Mouse (Mus musculus) midbrain, embryonic 16.5 days (tissue): ENCODE results near the gene Msi2. TPM values are rescaled to one million over a fixed set of nuclear protein-coding genes. Genes with fewer than 3 reads are reported as not detected.

Source experiments
- ATAC-seq: fragments of 200-750 bp; cut with Nextera tagmentation; 2 replicates; pipeline ENCODE4 v1.8.0; 2017; ENCODE audit warnings: moderate TSS enrichment
- H3K27ac ChIP-seq: fragments of 300-500 bp; sonication (generic); 2 replicates; pipeline ENCODE4 v1.5.1; 2014; ENCODE audit warnings: mild to moderate bottlenecking, low read length, mixed read lengths
- H3K27me3 ChIP-seq: fragments of 300-500 bp; sonication (generic); 2 replicates; pipeline ENCODE4 v1.6.1; 2014; ENCODE audit warnings: low read depth, low read length, mixed read lengths; ENCODE audit not compliant: control insufficient read depth, insufficient read depth
- H3K36me3 ChIP-seq: fragments of 300-500 bp; sonication (generic); 2 replicates; pipeline ENCODE4 v1.6.1; 2014; ENCODE audit warnings: mild to moderate bottlenecking, low read length, moderate library complexity, mixed read lengths; ENCODE audit not compliant: control insufficient read depth, insufficient read depth
- H3K4me1 ChIP-seq: fragments of 300-500 bp; sonication (generic); 2 replicates; pipeline ENCODE4 v1.6.1; 2014; ENCODE audit warnings: mild to moderate bottlenecking, low read length, mixed read lengths; ENCODE audit not compliant: control insufficient read depth, insufficient read depth
- H3K4me2 ChIP-seq: fragments of 300-500 bp; sonication (generic); 2 replicates; pipeline ENCODE4 v1.6.1; 2014; ENCODE audit warnings: mild to moderate bottlenecking, low read length, mixed read lengths
- H3K4me3 ChIP-seq: fragments of 300-500 bp; sonication (generic); 2 replicates; pipeline ENCODE4 v1.5.1; 2014; ENCODE audit warnings: low read depth, mild to moderate bottlenecking, low read length, moderate library complexity, mixed read lengths
- H3K9ac ChIP-seq: fragments of 300-500 bp; sonication (generic); 2 replicates; pipeline ENCODE4 v1.6.1; 2014; ENCODE audit warnings: low read depth, low read length, mixed read lengths
- H3K9me3 ChIP-seq: fragments of 300-500 bp; sonication (generic); replicated peaks from 2 replicates; pipeline ENCODE4 v1.6.1; 2014; ENCODE audit warnings: mild to moderate bottlenecking, low read length, mixed read lengths; ENCODE audit not compliant: control insufficient read depth, poor library complexity, severe bottlenecking
- WGBS: fragments of 180-500 bp; shearing (Covaris S2); extraction: QIAGEN DNeasy Blood & Tissue Kit; methylation state at CpG from one replicate; pipeline ENCODE4 v1.1.7; 2014; 5-methylcytosine and 5-hydroxymethylcytosine counted together
- polyA plus RNA-seq: library from polyadenylated mRNA; unstranded; fragments of >200 nt; fragmentation: Nextera tagmentation; extraction: Ambion mirVana; gene quantifications from 2 replicates; pipeline ENCODE4 v1.2.1, GENCODE M21; 2015

The Msi2 gene
- polyA plus RNA-seq, 1 experiment from 2014 or later, result 29.4 TPM

DNA sequence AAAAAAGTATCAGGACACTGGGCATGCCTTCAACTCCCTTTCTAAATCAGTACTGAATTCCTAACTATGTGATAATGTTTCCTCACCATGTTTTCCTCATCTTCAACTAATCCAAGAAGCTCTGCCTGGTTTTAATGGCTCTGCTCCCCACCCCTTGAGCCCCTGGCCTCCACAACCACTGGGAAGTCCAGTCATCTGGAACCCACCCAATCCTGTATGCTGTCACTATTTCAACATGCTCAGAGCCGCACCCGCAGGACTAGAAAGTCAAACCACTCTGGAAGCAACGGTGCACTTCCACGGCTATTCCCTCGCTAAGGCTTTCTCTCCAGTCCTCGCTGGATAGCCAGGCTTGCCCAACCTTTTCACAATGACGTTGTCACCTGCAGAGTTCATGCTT, 106.2 kb downstream of the Msi2 start:
- peaks cover 12% of the 10 kb centered on the region; the same call in 1 of the 2 replicates for H3K4me1 ChIP-seq
- no peaks in the 10 kb centered on the region for H3K27me3 ChIP-seq
- H3K27ac ChIP-seq, result no peak overlapping the region
- H3K36me3 ChIP-seq, result no peaks in the 10 kb centered on the region
- 95% methylated on average over 7 of the region's 7 CpGs for WGBS
- no peak overlapping the region for H3K4me2 ChIP-seq
- no peaks in the 10 kb centered on the region for H3K9me3 ChIP-seq
- H3K9ac ChIP-seq, result no peak overlapping the region
- H3K4me3 ChIP-seq, result no peak overlapping the region
- no peak for ATAC-seq

GRCm38 (mm10) chr11:88610809-88611208, 107.5 kb downstream of the Msi2 start:
- Histone ChIP-seq H3K4me3 (no peak overlapping the region), H3K36me3 (no peaks in the 10 kb centered on the region), H3K27me3 (no peaks in the 10 kb centered on the region), H3K9ac (no peak overlapping the region), H3K4me1 (peaks cover 12% of the 10 kb centered on the region; the same call in 1 of the 2 replicates), H3K27ac (no peak overlapping the region), H3K9me3 (no peaks in the 10 kb centered on the region), H3K4me2 (no peak overlapping the region)
- 88% methylated on average over 6 of the region's 6 CpGs for WGBS
- ATAC-seq, result no peak

GRCm38 (mm10) chr11:88610112-88610511, 108.2 kb downstream of the Msi2 start:
- 91% methylated on average over 1 of the region's 1 CpGs for WGBS
- Histone ChIP-seq H3K4me3 (no peak overlapping the region), H3K36me3 (no peaks in the 10 kb centered on the region), H3K9me3 (no peaks in the 10 kb centered on the region), H3K4me1 (peaks cover 12% of the 10 kb centered on the region; the same call in 1 of the 2 replicates), H3K27ac (no peak overlapping the region), H3K27me3 (no peaks in the 10 kb centered on the region), H3K9ac (no peak overlapping the region), H3K4me2 (no peak overlapping the region)
- no peak for ATAC-seq

GRCm38 (mm10) chr11:88608584-88608983, 109.7 kb downstream of the Msi2 start:
- no peak overlapping the region for H3K4me3 ChIP-seq
- no peak for ATAC-seq
- H3K36me3 ChIP-seq, result no peaks in the 10 kb centered on the region
- no peaks in the 10 kb centered on the region for H3K27me3 ChIP-seq
- no peaks in the 10 kb centered on the region for H3K9me3 ChIP-seq
- 77% methylated on average over 4 of the region's 4 CpGs for WGBS
- no peak overlapping the region for H3K9ac ChIP-seq
- no peak overlapping the region for H3K4me2 ChIP-seq
- H3K4me1 ChIP-seq, result peaks cover 15% of the 10 kb centered on the region; the same call in 1 of the 2 replicates
- no peak overlapping the region for H3K27ac ChIP-seq

- Histone ChIP-seq H3K4me3 (no peak overlapping the region), H3K36me3 (no peaks in the 10 kb centered on the region), H3K4me1 (peaks cover 15% of the 10 kb centered on the region; the same call in 1 of the 2 replicates), H3K9ac (no peak overlapping the region), H3K27ac (no peak overlapping the region; the same call in 1 of the 2 replicates), H3K4me2 (no peak overlapping the region), H3K9me3 (no peaks in the 10 kb centered on the region), H3K27me3 (no peaks in the 10 kb centered on the region)
- 60% methylated on average over 12 of the region's 12 CpGs for WGBS
- ATAC-seq, result peak; percentile 63
Observed at GRCm38 (mm10) chr11:88607725-88608383, 110.5 kb downstream of the Msi2 start.

GRCm38 (mm10) chr11:88605771-88606170, 112.5 kb downstream of the Msi2 start:
- Histone ChIP-seq H3K4me2 (no peak overlapping the region), H3K9me3 (no peaks in the 10 kb centered on the region), H3K4me3 (no peak overlapping the region), H3K27ac (no peak overlapping the region), H3K36me3 (no peaks in the 10 kb centered on the region), H3K27me3 (no peaks in the 10 kb centered on the region), H3K4me1 (peaks cover 15% of the 10 kb centered on the region; the same call in 1 of the 2 replicates), H3K9ac (no peak overlapping the region)
- WGBS, result 71% methylated on average over 6 of the region's 6 CpGs
- ATAC-seq, result no peak

- ATAC-seq, result no peak
- Histone ChIP-seq H3K27ac (no peak overlapping the region), H3K36me3 (no peaks in the 10 kb centered on the region), H3K4me3 (no peak overlapping the region), H3K9ac (no peak overlapping the region), H3K4me2 (no peak overlapping the region), H3K27me3 (no peaks in the 10 kb centered on the region), H3K4me1 (peaks cover 15% of the 10 kb centered on the region; the same call in 1 of the 2 replicates), H3K9me3 (no peaks in the 10 kb centered on the region)
- 56% methylated on average over 12 of the region's 12 CpGs for WGBS
Observed at GRCm38 (mm10) chr11:88605098-88605525, 113.2 kb downstream of the Msi2 start.

GRCm38 (mm10) chr11:88604635-88605034, 113.7 kb downstream of the Msi2 start:
- no peak for ATAC-seq
- WGBS, result 56% methylated on average over 2 of the region's 2 CpGs
- Histone ChIP-seq H3K27ac (no peak overlapping the region), H3K4me2 (no peak overlapping the region), H3K9ac (no peak overlapping the region), H3K4me3 (no peak overlapping the region), H3K27me3 (no peaks in the 10 kb centered on the region), H3K36me3 (no peaks in the 10 kb centered on the region), H3K9me3 (no peaks in the 10 kb centered on the region), H3K4me1 (peaks cover 18% of the 10 kb centered on the region; the same call in 1 of the 2 replicates)

- Histone ChIP-seq H3K9ac (no peak overlapping the region), H3K4me1 (peaks cover 24% of the 10 kb centered on the region), H3K27me3 (no peaks in the 10 kb centered on the region), H3K36me3 (no peaks in the 10 kb centered on the region), H3K9me3 (no peaks in the 10 kb centered on the region), H3K4me2 (no peak overlapping the region), H3K4me3 (no peak overlapping the region), H3K27ac (no peak overlapping the region)
- whole genome bisulfite sequencing, result 90% methylated on average over 11 of the region's 11 CpGs
- no peak for ATAC-seq
Observed at GRCm38 (mm10) chr11:88603366-88603765, 114.9 kb downstream of the Msi2 start.
